ENCODE assay signal across 15 mouse cellular contexts in the genomic region with DNA sequence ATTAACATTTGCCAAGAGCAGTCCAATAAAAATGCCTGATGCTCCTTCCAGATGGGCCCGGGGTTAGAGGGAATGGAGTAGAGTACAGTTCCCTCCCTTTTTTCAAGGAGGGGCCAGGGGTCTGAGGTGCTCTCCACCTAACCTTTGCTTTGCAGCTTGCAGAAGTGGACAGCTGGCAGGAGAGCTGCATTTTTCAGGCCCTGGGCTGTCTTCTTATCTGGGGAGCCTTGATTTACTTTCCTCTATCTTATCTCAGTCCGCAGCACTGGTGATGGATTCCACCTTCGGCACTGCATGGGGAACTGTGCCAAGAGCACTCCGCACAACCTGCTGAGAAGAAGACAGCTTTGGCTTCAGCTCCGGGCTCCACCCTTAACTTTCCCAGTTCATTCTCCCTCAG.
DNase-seq lines count a peak whose midpoint lies in the region; ATAC-seq and TF ChIP-seq lines count a peak whose summit lies in the region.
"Had no signal": no experiment of that assay in that cellular context is flagged by ENCODE, and none has a peak within 500 bp of the region (broad histone marks: within the 10 kb centered on the region; RNA-seq: fewer than 3 reads in every experiment).

No protein-coding gene starts in this region.

- no peak overlapping the region for H3K4me2 ChIP-seq in forebrain, embryonic 13.5 days
- no peak overlapping the region for H3K4me2 ChIP-seq in kidney, embryonic 16.5 days (replicated peaks; ENCODE audit: low read depth, low read length)
- no peak overlapping the region for H3K4me2 ChIP-seq in embryonic facial prominence, embryonic 14.5 days (ENCODE audit: low read depth, low read length)
- H3K4me2 ChIP-seq in limb, embryonic 13.5 days (replicated peaks), result no peak overlapping the region
- H3K4me2 ChIP-seq in hindbrain, embryonic 12.5 days (replicated peaks), result no peak overlapping the region
- H3K4me2 ChIP-seq: embryonic facial prominence, embryonic 15.5 days; midbrain, embryonic 12.5 days had no signal

- TF ChIP-seq POLR2A in kidney, adult 2 months (IDR thresholded peaks at IDR 0.05; ENCODE audit: low read depth, low read length), result no peak

- peaks cover 38% of the 10 kb centered on the region for H3K27me3 ChIP-seq in forebrain, embryonic 10.5 days (ENCODE audit: poor library complexity, severe bottlenecking)
- peaks cover 17% of the 10 kb centered on the region; the same call in 1 of the 2 replicates for H3K27me3 ChIP-seq in forebrain, embryonic 13.5 days
- H3K27me3 ChIP-seq in kidney, embryonic 16.5 days (ENCODE audit: insufficient read depth, low read length), result no peaks in the 10 kb centered on the region
- no peaks in the 10 kb centered on the region for H3K27me3 ChIP-seq in kidney, adult 2 months (replicated peaks; ENCODE audit: control insufficient read depth, insufficient read depth, low read length)
- H3K27me3 ChIP-seq in embryonic facial prominence, embryonic 14.5 days (replicated peaks; ENCODE audit: control insufficient read depth, insufficient read depth, low read length), result no peaks in the 10 kb centered on the region
- H3K27me3 ChIP-seq in limb, embryonic 13.5 days, result no peaks in the 10 kb centered on the region
- H3K27me3 ChIP-seq in hindbrain, embryonic 12.5 days, result peaks cover 6% of the 10 kb centered on the region
- H3K27me3 ChIP-seq: embryonic facial prominence, embryonic 15.5 days had no signal

- no peaks in the 10 kb centered on the region for H3K9me3 ChIP-seq in forebrain, embryonic 10.5 days
- H3K9me3 ChIP-seq in forebrain, embryonic 13.5 days (replicated peaks), result no peaks in the 10 kb centered on the region
- no peaks in the 10 kb centered on the region for H3K9me3 ChIP-seq in kidney, embryonic 16.5 days (ENCODE audit: low read length)
- no peaks in the 10 kb centered on the region for H3K9me3 ChIP-seq in embryonic facial prominence, embryonic 14.5 days (ENCODE audit: control insufficient read depth, low read length)
- H3K9me3 ChIP-seq in limb, embryonic 13.5 days, result no peaks in the 10 kb centered on the region
- H3K9me3 ChIP-seq in hindbrain, embryonic 12.5 days (replicated peaks), result no peaks in the 10 kb centered on the region
- H3K9me3 ChIP-seq: embryonic facial prominence, embryonic 15.5 days; midbrain, embryonic 12.5 days had no signal

- ATAC-seq in forebrain, embryonic 13.5 days, result no peak
- ATAC-seq in kidney, embryonic 16.5 days (ENCODE audit: low FRiP score, low TSS enrichment), result peak; percentile 63
- ATAC-seq in embryonic facial prominence, embryonic 14.5 days (ENCODE audit: low read depth), result no peak
- ATAC-seq in limb, embryonic 13.5 days (ENCODE audit: low FRiP score, low read depth), result 0 out of 2 replicates have a peak, but pooled peaks have one; percentile 6
- ATAC-seq in hindbrain, embryonic 12.5 days (ENCODE audit: low FRiP score), result no peak
- ATAC-seq in CD4-positive, CD25-positive, alpha-beta regulatory T cell, adult 4 months, result no peak
- ATAC-seq: forebrain, embryonic 14.5 days had no signal

- H3K4me3 ChIP-seq in forebrain, embryonic 10.5 days, result no peak overlapping the region
- H3K4me3 ChIP-seq in forebrain, embryonic 13.5 days, result no peak overlapping the region
- H3K4me3 ChIP-seq in kidney, embryonic 16.5 days (ENCODE audit: low read length), result no peak overlapping the region
- H3K4me3 ChIP-seq in kidney, adult 2 months (ENCODE audit: insufficient read depth, low read depth, low read length), result no peak overlapping the region
- H3K4me3 ChIP-seq in embryonic facial prominence, embryonic 14.5 days (ENCODE audit: low read depth, low read length), result no peak overlapping the region
- H3K4me3 ChIP-seq in limb, embryonic 13.5 days, result no peak overlapping the region
- H3K4me3 ChIP-seq in hindbrain, embryonic 12.5 days, result no peak overlapping the region
- H3K4me3 ChIP-seq: embryonic facial prominence, embryonic 15.5 days; heart, adult 2 months; midbrain, embryonic 12.5 days had no signal

- no peak for DNase-seq in forebrain, embryonic 10.5 days (ENCODE audit: extremely low spot score, low spot score)
- no peak for DNase-seq in kidney, adult 2 months
- peak; percentile 63 for DNase-seq in embryonic facial prominence, embryonic 14.5 days (ENCODE audit: low spot score)
- DNase-seq: kidney, postnatal 4 days; lung, postnatal 14 days; right cerebral cortex, postnatal 25 days had no signal

- H3K27ac ChIP-seq in forebrain, embryonic 10.5 days, result 0 out of 2 replicates have a peak overlapping the region, but pooled peaks have one; percentile 13
- H3K27ac ChIP-seq in forebrain, embryonic 13.5 days, result no peak overlapping the region
- no peak overlapping the region for H3K27ac ChIP-seq in kidney, embryonic 16.5 days (ENCODE audit: low read length)
- no peak overlapping the region for H3K27ac ChIP-seq in kidney, adult 2 months (ENCODE audit: insufficient read depth, low read depth, low read length)
- no peak overlapping the region for H3K27ac ChIP-seq in embryonic facial prominence, embryonic 14.5 days (replicated peaks; ENCODE audit: low read depth, low read length)
- peak overlapping the region; percentile 59; the same call in 1 of the 2 replicates for H3K27ac ChIP-seq in limb, embryonic 13.5 days
- no peak overlapping the region for H3K27ac ChIP-seq in hindbrain, embryonic 12.5 days
- H3K27ac ChIP-seq: embryonic facial prominence, embryonic 15.5 days; heart, adult 2 months; midbrain, embryonic 12.5 days had no signal

- H3K4me1 ChIP-seq in forebrain, embryonic 10.5 days, result peaks cover 30% of the 10 kb centered on the region
- H3K4me1 ChIP-seq in forebrain, embryonic 13.5 days, result peaks cover 35% of the 10 kb centered on the region
- peaks cover 9% of the 10 kb centered on the region; the same call in 1 of the 2 replicates for H3K4me1 ChIP-seq in kidney, embryonic 16.5 days (ENCODE audit: insufficient read depth, low read length)
- no peaks in the 10 kb centered on the region for H3K4me1 ChIP-seq in kidney, adult 2 months (ENCODE audit: control insufficient read depth, insufficient read depth, low read length)
- peaks cover 37% of the 10 kb centered on the region for H3K4me1 ChIP-seq in embryonic facial prominence, embryonic 14.5 days (ENCODE audit: control insufficient read depth, insufficient read depth, low read length)
- peaks cover 58% of the 10 kb centered on the region for H3K4me1 ChIP-seq in limb, embryonic 13.5 days
- peaks cover 9% of the 10 kb centered on the region for H3K4me1 ChIP-seq in hindbrain, embryonic 12.5 days

- 85% methylated on average over 5 of the region's 5 CpGs for whole genome bisulfite sequencing in forebrain, embryonic 10.5 days
- 74% methylated on average over 5 of the region's 5 CpGs for WGBS in forebrain, embryonic 13.5 days
- 53% methylated on average over 5 of the region's 5 CpGs for whole genome bisulfite sequencing in kidney, embryonic 16.5 days
- WGBS in kidney, adult 2 months, result 52% methylated on average over 5 of the region's 5 CpGs
- WGBS in embryonic facial prominence, embryonic 14.5 days, result 48% methylated on average over 5 of the region's 5 CpGs
- 28% methylated on average over 5 of the region's 5 CpGs for WGBS in limb, embryonic 13.5 days
- WGBS in hindbrain, embryonic 12.5 days, result 69% methylated on average over 5 of the region's 5 CpGs

- no peak for TF ChIP-seq CTCF in kidney, adult 2 months (conservative IDR thresholded peaks at IDR 0.05; ENCODE audit: insufficient read depth, insufficient read length, low read depth, low read length)

- no peaks in the 10 kb centered on the region for H3K36me3 ChIP-seq in forebrain, embryonic 10.5 days (replicated peaks)
- no peaks in the 10 kb centered on the region for H3K36me3 ChIP-seq in forebrain, embryonic 13.5 days (ENCODE audit: poor library complexity, severe bottlenecking)
- H3K36me3 ChIP-seq in kidney, embryonic 16.5 days (ENCODE audit: insufficient read depth, low read length), result no peaks in the 10 kb centered on the region
- H3K36me3 ChIP-seq in kidney, adult 2 months (ENCODE audit: control insufficient read depth, insufficient read depth, low read length), result no peaks in the 10 kb centered on the region
- no peaks in the 10 kb centered on the region for H3K36me3 ChIP-seq in embryonic facial prominence, embryonic 14.5 days (ENCODE audit: control insufficient read depth, insufficient read depth, low read length)
- no peaks in the 10 kb centered on the region for H3K36me3 ChIP-seq in limb, embryonic 13.5 days
- no peaks in the 10 kb centered on the region for H3K36me3 ChIP-seq in hindbrain, embryonic 12.5 days
- H3K36me3 ChIP-seq: embryonic facial prominence, embryonic 15.5 days; midbrain, embryonic 12.5 days had no signal

- H3K9ac ChIP-seq in forebrain, embryonic 13.5 days, result no peak overlapping the region
- no peak overlapping the region for H3K9ac ChIP-seq in kidney, embryonic 16.5 days (replicated peaks; ENCODE audit: low read length)
- H3K9ac ChIP-seq in embryonic facial prominence, embryonic 14.5 days (ENCODE audit: low read depth, low read length), result no peak overlapping the region
- no peak overlapping the region for H3K9ac ChIP-seq in limb, embryonic 13.5 days
- no peak overlapping the region for H3K9ac ChIP-seq in hindbrain, embryonic 12.5 days
- H3K9ac ChIP-seq: embryonic facial prominence, embryonic 15.5 days; midbrain, embryonic 12.5 days had no signal

Comparison
In these comparisons a context has a peak if more than half of its experiments do, and no peak if none do; other contexts are left out.
1. H3K27ac ChIP-seq: peak in forebrain, embryonic 10.5 days (single experiment) and limb, embryonic 13.5 days (single experiment); none in forebrain, embryonic 13.5 days (single experiment), kidney, embryonic 16.5 days (single experiment), kidney, adult 2 months (single experiment), embryonic facial prominence, embryonic 14.5 days (single experiment) and hindbrain, embryonic 12.5 days (single experiment).
2. ATAC-seq: peak in kidney, embryonic 16.5 days (single experiment) and limb, embryonic 13.5 days (single experiment); none in forebrain, embryonic 13.5 days (single experiment), embryonic facial prominence, embryonic 14.5 days (single experiment), hindbrain, embryonic 12.5 days (single experiment) and CD4-positive, CD25-positive, alpha-beta regulatory T cell, adult 4 months (single experiment).